Mouse (Mus musculus) embryo, embryonic 11.5 days (tissue): ENCODE measurements around the gene Umps.

ENCODE experiments used
- DNase-seq: peaks from one replicate; pipeline ENCODE4 v3.0.0-alpha.2; 2012; ENCODE audit warnings: low read depth, low spot score

Umps gene

GRCm38 (mm10) chr16:33931682-33932081, 35.2 kb downstream of the Umps start:
- DNase-seq: no peak

GRCm38 (mm10) chr16:33930785-33931184, 36.1 kb downstream of the Umps start:
- DNase-seq: no peak

GRCm38 (mm10) chr16:33928788-33929462, 37.9 kb downstream of the Umps start:
- no peak for DNase-seq

GRCm38 (mm10) chr16:33927263-33927824, 39.5 kb downstream of the Umps start:
- no peak for DNase-seq

GRCm38 (mm10) chr16:33923758-33924157, 43.1 kb downstream of the Umps start:
- no peak for DNase-seq

- DNase-seq: no peak
Observed at GRCm38 (mm10) chr16:33923001-33923316, 43.9 kb downstream of the Umps start.

- DNase-seq: no peak
Observed at GRCm38 (mm10) chr16:33922111-33923000, 44.5 kb downstream of the Umps start.

- no peak for DNase-seq
Observed at GRCm38 (mm10) chr16:33921514-33921913, 45.3 kb downstream of the Umps start.

GRCm38 (mm10) chr16:33917926-33918325, 48.9 kb downstream of the Umps start:
- no peak for DNase-seq

GRCm38 (mm10) chr16:33917390-33917789, 49.4 kb downstream of the Umps start:
- DNase-seq: no peak

- no peak for DNase-seq
Observed at GRCm38 (mm10) chr16:33916473-33917251, 50.2 kb downstream of the Umps start.

- DNase-seq: no peak
Observed at GRCm38 (mm10) chr16:33914997-33915396, 51.8 kb downstream of the Umps start.

GRCm38 (mm10) chr16:33908239-33908638, 58.6 kb downstream of the Umps start:
- DNase-seq: no peak
